In genomic region chr2:16397501-16397900, GRCm38 (mm10) we compare ENCODE assay signal across 26 mouse cellular contexts. TPM values are rescaled to one million over a fixed set of nuclear protein-coding genes. Genes with fewer than 3 reads are reported as not detected.
DNase-seq lines count a peak whose midpoint lies in the region; ATAC-seq lines count a peak whose summit lies in the region.
"Had no signal": no experiment of that assay in that cellular context is flagged by ENCODE, and none has a peak within 500 bp of the region (broad histone marks: within the 10 kb centered on the region; RNA-seq: fewer than 3 reads in every experiment).

No protein-coding gene starts in this region.

- H3K27me3 ChIP-seq in intestine, embryonic 15.5 days (replicated peaks), result no peaks in the 10 kb centered on the region
- no peaks in the 10 kb centered on the region for H3K27me3 ChIP-seq in heart, embryonic 12.5 days (replicated peaks)
- H3K27me3 ChIP-seq: forebrain, embryonic 15.5 days; heart, embryonic 15.5 days; neural tube, embryonic 13.5 days had no signal

- WGBS in intestine, embryonic 15.5 days, result 80% methylated on average over 3 of the region's 3 CpGs
- WGBS in heart, embryonic 12.5 days, result 86% methylated on average over 3 of the region's 3 CpGs

- H3K4me3 ChIP-seq in intestine, embryonic 15.5 days (replicated peaks), result no peak overlapping the region
- H3K4me3 ChIP-seq in heart, embryonic 12.5 days, result no peak overlapping the region
- H3K4me3 ChIP-seq: forebrain, embryonic 15.5 days; heart, embryonic 15.5 days; myocyte; neural tube, embryonic 13.5 days had no signal

- H3K36me3 ChIP-seq in intestine, embryonic 15.5 days, result no peaks in the 10 kb centered on the region
- no peaks in the 10 kb centered on the region for H3K36me3 ChIP-seq in heart, embryonic 12.5 days
- H3K36me3 ChIP-seq: forebrain, embryonic 15.5 days; heart, embryonic 15.5 days; neural tube, embryonic 13.5 days had no signal

- H3K9me3 ChIP-seq in intestine, embryonic 15.5 days, result no peaks in the 10 kb centered on the region
- no peaks in the 10 kb centered on the region for H3K9me3 ChIP-seq in heart, embryonic 12.5 days (replicated peaks)
- H3K9me3 ChIP-seq: forebrain, embryonic 15.5 days; heart, embryonic 15.5 days; neural tube, embryonic 13.5 days had no signal

- peak; percentile 6 for DNase-seq in R1 (ENCODE audit: low read depth, low spot score)
- peak; percentile 72 to 84 for DNase-seq in kidney, adult 8-10 months
- peak; percentile 33 for DNase-seq in kidney, postnatal 10 days
- no peak for DNase-seq in ovary, postnatal 10 days (ENCODE audit: low spot score)
- DNase-seq in layer of hippocampus, adult 18-20 months (ENCODE audit: low spot score in 2 of 2), result no peak
- DNase-seq: adrenal gland, postnatal 14 days; cerebellum, adult 11 months; cerebellum, adult 9-10 months; cerebellum, postnatal 36 days; gastrocnemius, postnatal 25 days; heart, adult 18-20 months; layer of hippocampus, postnatal 36 days; left cerebral cortex, postnatal 4 days; lung, adult 2 months; lung, postnatal 10 days; thymus, adult 2 months; thymus, postnatal 36 days had no signal

- H3K4me2 ChIP-seq in intestine, embryonic 15.5 days (replicated peaks), result no peak overlapping the region
- no peak overlapping the region for H3K4me2 ChIP-seq in heart, embryonic 12.5 days
- H3K4me2 ChIP-seq: forebrain, embryonic 15.5 days; heart, embryonic 15.5 days; neural tube, embryonic 13.5 days had no signal

- no peak overlapping the region for H3K27ac ChIP-seq in intestine, embryonic 15.5 days
- no peak overlapping the region for H3K27ac ChIP-seq in heart, embryonic 12.5 days (ENCODE audit: poor library complexity, severe bottlenecking)
- H3K27ac ChIP-seq: forebrain, embryonic 15.5 days; heart, embryonic 15.5 days; hindbrain, postnatal 0 days; liver, embryonic 14.5 days; neural tube, embryonic 13.5 days had no signal

- H3K4me1 ChIP-seq in intestine, embryonic 15.5 days (replicated peaks), result no peaks in the 10 kb centered on the region
- H3K4me1 ChIP-seq in heart, embryonic 12.5 days (replicated peaks), result no peaks in the 10 kb centered on the region
- H3K4me1 ChIP-seq: forebrain, embryonic 15.5 days; heart, embryonic 15.5 days; neural tube, embryonic 13.5 days had no signal

- H3K9ac ChIP-seq in intestine, embryonic 15.5 days, result no peak overlapping the region
- H3K9ac ChIP-seq in heart, embryonic 12.5 days, result no peak overlapping the region
- H3K9ac ChIP-seq: forebrain, embryonic 15.5 days; heart, embryonic 15.5 days; liver, embryonic 14.5 days; neural tube, embryonic 13.5 days had no signal

- ATAC-seq in intestine, embryonic 15.5 days, result 0 out of 2 replicates have a peak, but pooled peaks have one; percentile 43
- ATAC-seq in heart, embryonic 12.5 days (ENCODE audit: insufficient number of reproducible peaks, low FRiP score), result no peak
- ATAC-seq: CD4-positive, CD25-positive, alpha-beta regulatory T cell, adult 4 months; forebrain, embryonic 15.5 days; hindbrain, postnatal 0 days had no signal

RNA-seq across cellular contexts. Expression of gene Plxdc2, which starts 41.4 kb away (rescaled TPM):
- 17.2 and 17.4 TPM in 2 replicates for polyA plus RNA-seq in intestine, embryonic 15.5 days (2015; fragmentation: Nextera tagmentation; extraction: Ambion mirVana)
- total RNA-seq in layer of hippocampus, adult 18-20 months (2021), result 10 to 100 TPM; 21.5 to 26.8 TPM
- 16.9 and 20.0 TPM in 2 replicates for polyA plus RNA-seq in heart, embryonic 12.5 days (2016; fragmentation: Nextera tagmentation; extraction: Ambion mirVana)

Comparison
In these comparisons a context has a peak if more than half of its experiments do, and no peak if none do; other contexts are left out.
1. DNase-seq: peak in R1 (single experiment), kidney, adult 8-10 months (2 of 2) and kidney, postnatal 10 days (single experiment); none in ovary, postnatal 10 days (single experiment) and layer of hippocampus, adult 18-20 months (0 of 2).